22 mouse cellular contexts compared by ENCODE assay signal in genomic region chr17:64941555-64941954, GRCm38 (mm10).
DNase-seq lines count a peak whose midpoint lies in the region; ATAC-seq and TF ChIP-seq lines count a peak whose summit lies in the region.
"Had no signal": no experiment of that assay in that cellular context is flagged by ENCODE, and none has a peak within 500 bp of the region (broad histone marks: within the 10 kb centered on the region; RNA-seq: fewer than 3 reads in every experiment).

No protein-coding gene starts in this region.

- DNase-seq in heart, adult 11 months = peak; percentile 84
- DNase-seq in heart, postnatal 14 days = no peak
- DNase-seq in liver, adult 2 months (ENCODE audit: extremely low read depth, low read depth, low spot score) = peak; percentile 11
- DNase-seq in CH12.LX (ENCODE audit: extremely low read depth) = no peak
- DNase-seq in kidney, adult 18-20 months = no peak
- DNase-seq: adrenal gland, adult 8-10 months; adrenal gland, postnatal 14 days; adrenal gland, postnatal 36 days; cerebellum, adult 11 months; cerebellum, adult 18-20 months; cerebellum, adult 8-10 months; cerebellum, adult 9-11 months; cerebellum, postnatal 25 days had no signal

- H3K4me1 ChIP-seq in liver, adult 2 months (ENCODE audit: control insufficient read depth, insufficient read depth, low read length) = no peaks in the 10 kb centered on the region
- H3K4me1 ChIP-seq in liver, embryonic 12.5 days = no peaks in the 10 kb centered on the region
- H3K4me1 ChIP-seq in CH12.LX (ENCODE audit: control insufficient read depth in 1 of 2, insufficient read depth in 2 of 2) = peaks cover 0 to 7% of the 10 kb centered on the region in 2 experiments; a peak in 1 of 4 replicates
- H3K4me1 ChIP-seq in forebrain, embryonic 12.5 days = peaks cover 5% of the 10 kb centered on the region; the same call in 1 of the 2 replicates
- H3K4me1 ChIP-seq: embryonic facial prominence, embryonic 12.5 days had no signal

- peak; percentile 54; the same call in 1 of the 2 replicates for TF ChIP-seq EP300 in CH12.LX (IDR thresholded peaks at IDR 0.05; ENCODE audit: low read length)

- intact Hi-C loops in heart, postnatal 14 days (cut with DNase I) = no loop called here

- H3K79me2 ChIP-seq in liver, adult 2 months (ENCODE audit: control insufficient read depth, insufficient read depth, low read length) = no peaks in the 10 kb centered on the region
- H3K79me2 ChIP-seq in CH12.LX (replicated peaks; ENCODE audit: control insufficient read depth, extremely low read depth, insufficient read depth, poor library complexity, severe bottlenecking) (no peaks in the 10 kb centered on the region), myocyte (ENCODE audit: control insufficient read depth, insufficient read depth) (no peaks in the 10 kb centered on the region)

- TF ChIP-seq POLR2A in liver, adult 2 months (IDR thresholded peaks at IDR 0.05; ENCODE audit: extremely low read depth, insufficient read depth, low read length) = no peak
- TF ChIP-seq POLR2A in CH12.LX (IDR thresholded peaks at IDR 0.05; ENCODE audit: low read depth, low read length) = no peak
- TF ChIP-seq POLR2A in myocyte (IDR thresholded peaks at IDR 0.05; ENCODE audit: insufficient read length, low read depth) = no peak

- no peaks in the 10 kb centered on the region for H3K9me3 ChIP-seq in liver, embryonic 12.5 days (replicated peaks)
- no peaks in the 10 kb centered on the region for H3K9me3 ChIP-seq in CH12.LX (replicated peaks; ENCODE audit: low read length)
- no peaks in the 10 kb centered on the region for H3K9me3 ChIP-seq in forebrain, embryonic 12.5 days
- H3K9me3 ChIP-seq: embryonic facial prominence, embryonic 10.5 days; embryonic facial prominence, embryonic 12.5 days had no signal

- no peaks in the 10 kb centered on the region for H3K36me3 ChIP-seq in liver, adult 2 months (ENCODE audit: control insufficient read depth, insufficient read depth, low read length)
- no peaks in the 10 kb centered on the region for H3K36me3 ChIP-seq in liver, embryonic 12.5 days
- H3K36me3 ChIP-seq in CH12.LX (replicated peaks in 1 of 2; ENCODE audit: control insufficient read depth in 1 of 2, insufficient read depth in 1 of 2, low read length in 1 of 2) = no peaks in the 10 kb centered on the region
- H3K36me3 ChIP-seq in myocyte (ENCODE audit: control insufficient read depth, insufficient read depth) = no peaks in the 10 kb centered on the region
- no peaks in the 10 kb centered on the region for H3K36me3 ChIP-seq in forebrain, embryonic 12.5 days (replicated peaks)
- H3K36me3 ChIP-seq: embryonic facial prominence, embryonic 10.5 days; embryonic facial prominence, embryonic 12.5 days had no signal

- TF ChIP-seq CTCF in liver, adult 2 months (IDR thresholded peaks at IDR 0.05; ENCODE audit: low read depth, low read length) = no peak
- TF ChIP-seq CTCF in CH12.LX (conservative IDR thresholded peaks at IDR 0.05 in 1 of 2, IDR thresholded peaks at IDR 0.05 in 1 of 2; ENCODE audit: low read depth in 2 of 2, low read length in 2 of 2) = no peak

- H3K4me2 ChIP-seq in liver, embryonic 12.5 days = no peak overlapping the region
- H3K4me2 ChIP-seq in CH12.LX (ENCODE audit: insufficient read depth, low read depth, poor library complexity, severe bottlenecking) (no peak overlapping the region), myocyte (ENCODE audit: low read depth) (no peak overlapping the region)
- H3K4me2 ChIP-seq in forebrain, embryonic 12.5 days = no peak overlapping the region
- H3K4me2 ChIP-seq: embryonic facial prominence, embryonic 12.5 days had no signal

- H3K27me3 ChIP-seq in liver, adult 2 months (ENCODE audit: control insufficient read depth, insufficient read depth, low read length) = no peaks in the 10 kb centered on the region
- H3K27me3 ChIP-seq in liver, embryonic 12.5 days (replicated peaks) = no peaks in the 10 kb centered on the region
- no peaks in the 10 kb centered on the region for H3K27me3 ChIP-seq in CH12.LX (replicated peaks)
- no peaks in the 10 kb centered on the region for H3K27me3 ChIP-seq in myocyte (ENCODE audit: control insufficient read depth, insufficient read depth, insufficient read length)
- H3K27me3 ChIP-seq in forebrain, embryonic 12.5 days = no peaks in the 10 kb centered on the region
- H3K27me3 ChIP-seq: embryonic facial prominence, embryonic 12.5 days had no signal

- H3K9ac ChIP-seq in liver, adult 2 months (ENCODE audit: low read depth, low read length) = no peak overlapping the region
- H3K9ac ChIP-seq in liver, embryonic 12.5 days = no peak overlapping the region
- no peak overlapping the region for H3K9ac ChIP-seq in CH12.LX (ENCODE audit: insufficient read depth, low read depth)
- H3K9ac ChIP-seq in forebrain, embryonic 12.5 days = no peak overlapping the region
- H3K9ac ChIP-seq: embryonic facial prominence, embryonic 12.5 days had no signal

- dilution Hi-C loops in CH12.LX (cut with MboI; ENCODE audit: extremely low pct_ligation_motif_present, extremely low pct_unique_long_range_greater_than_20kb, low sequenced_read_pairs) = no loop called here

- in situ Hi-C loops in CH12.LX (cut with MboI; ENCODE audit: low pct_ligation_motif_present, low pct_unique_long_range_greater_than_20kb, low sequenced_read_pairs) = no loop called here

- H3K4me3 ChIP-seq in liver, adult 2 months (ENCODE audit: insufficient read depth, low read depth, low read length) = no peak overlapping the region
- no peak overlapping the region for H3K4me3 ChIP-seq in liver, embryonic 12.5 days
- no peak overlapping the region for H3K4me3 ChIP-seq in CH12.LX (replicated peaks in 1 of 3; ENCODE audit: low read depth in 2 of 3, low read length in 2 of 3, poor library complexity in 1 of 3)
- no peak overlapping the region for H3K4me3 ChIP-seq in myocyte
- H3K4me3 ChIP-seq in forebrain, embryonic 12.5 days (replicated peaks) = no peak overlapping the region
- H3K4me3 ChIP-seq: embryonic facial prominence, embryonic 10.5 days; embryonic facial prominence, embryonic 12.5 days had no signal

- no peak overlapping the region for H3K27ac ChIP-seq in liver, adult 2 months (replicated peaks; ENCODE audit: insufficient read depth, low read depth, low read length)
- no peak overlapping the region for H3K27ac ChIP-seq in liver, embryonic 12.5 days
- H3K27ac ChIP-seq in CH12.LX (ENCODE audit: insufficient read depth, low read depth) = no peak overlapping the region
- no peak overlapping the region for H3K27ac ChIP-seq in forebrain, embryonic 12.5 days
- H3K27ac ChIP-seq: embryonic facial prominence, embryonic 10.5 days; embryonic facial prominence, embryonic 12.5 days had no signal

- ATAC-seq in liver, embryonic 12.5 days = no peak
- no peak for ATAC-seq in forebrain, embryonic 12.5 days (ENCODE audit: low FRiP score)
- ATAC-seq: activated CD4-positive, CD25-positive, alpha-beta regulatory T cell, adult 4 months; CD4-positive, CD25-positive, alpha-beta regulatory T cell, adult 4 months; forebrain, embryonic 14.5 days; forebrain, embryonic 16.5 days had no signal

- WGBS in liver, adult 2 months = 89% methylated on average over 6 of the region's 6 CpGs
- 74% methylated on average over 6 of the region's 6 CpGs for whole genome bisulfite sequencing in liver, embryonic 12.5 days (ENCODE audit: insufficient replicate concordance)
- WGBS in forebrain, embryonic 12.5 days = 93% methylated on average over 6 of the region's 6 CpGs

- no peak overlapping the region for H3ac ChIP-seq in myocyte (ENCODE audit: control insufficient read depth, insufficient read length)

- no peak for TF ChIP-seq RAD21 in CH12.LX (IDR thresholded peaks at IDR 0.05; ENCODE audit: low read depth, low read length)

TF ChIP-seq in CH12.LX, 34 proteins besides CTCF, POLR2A, EP300 and RAD21 (continues in another document):
- TF ChIP-seq ELF1 (IDR thresholded peaks at IDR 0.05; ENCODE audit: low read depth, low read length) = no peak
- TF ChIP-seq USF2 (conservative IDR thresholded peaks at IDR 0.05; ENCODE audit: low read depth, low read length) = peak; percentile 79
- TF ChIP-seq MYC (IDR thresholded peaks at IDR 0.05; ENCODE audit: low read depth, low read length) = no peak
- TF ChIP-seq SIN3A (IDR thresholded peaks at IDR 0.05; ENCODE audit: low read length) = 0 out of 2 replicates have a peak, but pooled peaks have one; percentile 34
- TF ChIP-seq UBTF (IDR thresholded peaks at IDR 0.05; ENCODE audit: low read depth, low read length) = no peak
- TF ChIP-seq GABPA (IDR thresholded peaks at IDR 0.05; ENCODE audit: insufficient replicate concordance, low read depth, low read length) = no peak
- TF ChIP-seq RCOR1 (conservative IDR thresholded peaks at IDR 0.05; ENCODE audit: low read depth, low read length) = no peak
- no peak for TF ChIP-seq ZKSCAN1 (IDR thresholded peaks at IDR 0.05; ENCODE audit: borderline replicate concordance, low read depth, low read length)
- no peak for TF ChIP-seq ZNF384 (IDR thresholded peaks at IDR 0.05; ENCODE audit: low read depth, low read length)
- TF ChIP-seq USF1 (IDR thresholded peaks at IDR 0.05; ENCODE audit: low read depth, low read length) = peak; percentile 70
- peak; percentile 65; the same call in 1 of the 2 replicates for TF ChIP-seq MAFK (IDR thresholded peaks at IDR 0.05; ENCODE audit: insufficient replicate concordance, low read length)
- TF ChIP-seq BHLHE40 (IDR thresholded peaks at IDR 0.05; ENCODE audit: low read depth, low read length) = peak; percentile 92
- TF ChIP-seq JUND (conservative IDR thresholded peaks at IDR 0.05; ENCODE audit: low read depth, low read length) = no peak

TF ChIP-seq in myocyte, 11 proteins besides CTCF, POLR2A, EP300 and RAD21:
- peak; percentile 17 for TF ChIP-seq USF1 (IDR thresholded peaks at IDR 0.05; ENCODE audit: low read depth)
- TF ChIP-seq MYOD1 (IDR thresholded peaks at IDR 0.05; ENCODE audit: control insufficient read depth in 1 of 3, insufficient read length in 2 of 3, low read depth in 2 of 3) = no peak
- TF ChIP-seq TCF12 (IDR thresholded peaks at IDR 0.05; ENCODE audit: insufficient read depth, poor library complexity, severe bottlenecking) = no peak
- TF ChIP-seq SRF (IDR thresholded peaks at IDR 0.05; ENCODE audit: control insufficient read depth, insufficient read length, low read depth) = no peak

Comparison
In these comparisons a context has a peak if more than half of its experiments do, and no peak if none do; other contexts are left out.
1. DNase-seq: peak in heart, adult 11 months (single experiment) and liver, adult 2 months (single experiment); none in heart, postnatal 14 days (0 of 2), CH12.LX (single experiment) and kidney, adult 18-20 months (single experiment).